ENCODE assay signal across 14 mouse cellular contexts in genomic region chr7:131776191-131776752, GRCm38 (mm10).
DNase-seq lines count a peak whose midpoint lies in the region; ATAC-seq lines count a peak whose summit lies in the region.
"Had no signal": no experiment of that assay in that cellular context is flagged by ENCODE, and none has a peak within 500 bp of the region (broad histone marks: within the 10 kb centered on the region; RNA-seq: fewer than 3 reads in every experiment).

No protein-coding gene starts in this region.

- peak; percentile 57 for ATAC-seq in frontal cortex, adult (ENCODE audit: low TSS enrichment)

- peak overlapping the region; percentile 78 for H3K27ac ChIP-seq in limb, embryonic 10.5 days
- H3K27ac ChIP-seq: lung, embryonic 15.5 days; midbrain, embryonic 12.5 days had no signal

- no peaks in the 10 kb centered on the region for H3K9me3 ChIP-seq in limb, embryonic 10.5 days (replicated peaks)
- H3K9me3 ChIP-seq: lung, embryonic 15.5 days; midbrain, embryonic 12.5 days had no signal

- 76% methylated on average over 16 of the region's 16 CpGs for WGBS in limb, embryonic 10.5 days

- DNase-seq in frontal cortex, postnatal 10 days (ENCODE audit: low spot score in 2 of 2), result no peak
- peak; percentile 8 for DNase-seq in left cerebral cortex, adult 11 months (ENCODE audit: low spot score)
- no peak for DNase-seq in left cerebral cortex, postnatal 10 days (ENCODE audit: extremely low spot score in 1 of 2, low spot score in 2 of 2)
- DNase-seq in frontal cortex, adult 2 months (ENCODE audit: extremely low spot score in 1 of 2, low spot score in 1 of 2), result peak; percentile 14 to 58
- no peak for DNase-seq in limb, embryonic 10.5 days (ENCODE audit: low spot score)
- no peak for DNase-seq in gastrocnemius, postnatal 36 days
- no peak for DNase-seq in adrenal gland, postnatal 25 days
- DNase-seq: adrenal gland, adult 8-10 months; heart, postnatal 4 days; kidney, postnatal 10 days; liver had no signal

- no peak overlapping the region for H3K4me3 ChIP-seq in limb, embryonic 10.5 days
- H3K4me3 ChIP-seq: lung, embryonic 15.5 days; midbrain, embryonic 12.5 days had no signal

- no peaks in the 10 kb centered on the region for H3K36me3 ChIP-seq in limb, embryonic 10.5 days
- H3K36me3 ChIP-seq: lung, embryonic 15.5 days; midbrain, embryonic 12.5 days had no signal

- intact Hi-C loops in left cerebral cortex, postnatal 10 days (cut with DNase I), result no loop called here
- intact Hi-C loops in gastrocnemius, postnatal 36 days (cut with DNase I), result no loop called here

- H3K4me1 ChIP-seq in limb, embryonic 10.5 days, result peaks cover 62% of the 10 kb centered on the region

- peaks cover 51% of the 10 kb centered on the region for H3K27me3 ChIP-seq in limb, embryonic 10.5 days (ENCODE audit: low read depth, poor library complexity, severe bottlenecking)

Comparison
In these comparisons a context has a peak if more than half of its experiments do, and no peak if none do; other contexts are left out.
1. DNase-seq: peak in left cerebral cortex, adult 11 months (single experiment) and frontal cortex, adult 2 months (2 of 2); none in frontal cortex, postnatal 10 days (0 of 2), left cerebral cortex, postnatal 10 days (0 of 2), limb, embryonic 10.5 days (single experiment), gastrocnemius, postnatal 36 days (0 of 2) and adrenal gland, postnatal 25 days (single experiment).